ENCODE assay signal across 27 mouse cellular contexts in genomic region chr2:110739781-110740180, GRCm38 (mm10). TPM values are rescaled to one million over a fixed set of nuclear protein-coding genes. Genes with fewer than 3 reads are reported as not detected.
A peak's percentile ranks its signal among the peaks of the same experiment; 100 is the strongest.
DNase-seq lines count a peak whose midpoint lies in the region; ATAC-seq and TF ChIP-seq lines count a peak whose summit lies in the region.
"Had no signal": no experiment of that assay in that cellular context is flagged by ENCODE, and none has a peak within 500 bp of the region (broad histone marks: within the 10 kb centered on the region; RNA-seq: fewer than 3 reads in every experiment).

No protein-coding gene starts in this region.

- no peak overlapping the region for H3K27ac ChIP-seq in hindbrain, embryonic 12.5 days
- no peak overlapping the region for H3K27ac ChIP-seq in hindbrain, postnatal 0 days
- H3K27ac ChIP-seq in midbrain, embryonic 15.5 days, result no peak overlapping the region
- no peak overlapping the region for H3K27ac ChIP-seq in midbrain, embryonic 16.5 days (ENCODE audit: low read length)

- 60% methylated on average over 1 of the region's 1 CpGs for WGBS in hindbrain, embryonic 12.5 days
- WGBS in hindbrain, postnatal 0 days, result 63% methylated on average over 1 of the region's 1 CpGs
- 44% methylated on average over 1 of the region's 1 CpGs for WGBS in midbrain, embryonic 15.5 days
- 31% methylated on average over 1 of the region's 1 CpGs for WGBS in midbrain, embryonic 16.5 days

- H3K4me1 ChIP-seq in hindbrain, embryonic 12.5 days, result no peaks in the 10 kb centered on the region
- no peaks in the 10 kb centered on the region for H3K4me1 ChIP-seq in hindbrain, postnatal 0 days (ENCODE audit: insufficient read depth, low read length)
- no peaks in the 10 kb centered on the region for H3K4me1 ChIP-seq in midbrain, embryonic 15.5 days
- no peaks in the 10 kb centered on the region for H3K4me1 ChIP-seq in midbrain, embryonic 16.5 days (ENCODE audit: control insufficient read depth, insufficient read depth, low read length)

- no peaks in the 10 kb centered on the region for H3K9me3 ChIP-seq in hindbrain, embryonic 12.5 days (replicated peaks)
- no peaks in the 10 kb centered on the region for H3K9me3 ChIP-seq in hindbrain, postnatal 0 days (ENCODE audit: low read length)
- H3K9me3 ChIP-seq in midbrain, embryonic 15.5 days, result no peaks in the 10 kb centered on the region
- no peaks in the 10 kb centered on the region for H3K9me3 ChIP-seq in midbrain, embryonic 16.5 days (replicated peaks; ENCODE audit: control insufficient read depth, low read length, poor library complexity, severe bottlenecking)
- H3K9me3 ChIP-seq: G1E had no signal

- no peak overlapping the region for H3K9ac ChIP-seq in hindbrain, embryonic 12.5 days
- H3K9ac ChIP-seq in hindbrain, postnatal 0 days (replicated peaks; ENCODE audit: low read length), result no peak overlapping the region
- H3K9ac ChIP-seq in midbrain, embryonic 15.5 days, result no peak overlapping the region
- no peak overlapping the region for H3K9ac ChIP-seq in midbrain, embryonic 16.5 days (ENCODE audit: low read depth, low read length)

- TF ChIP-seq POLR2A in brain, embryonic 14.5 days (IDR thresholded peaks at IDR 0.05; ENCODE audit: borderline replicate concordance, extremely low read depth, insufficient read depth, insufficient read length, poor library complexity, severe bottlenecking), result no peak

- TF ChIP-seq CTCF in hindbrain, postnatal 0 days (IDR thresholded peaks at IDR 0.05; ENCODE audit: low read depth), result no peak
- TF ChIP-seq CTCF in brain, embryonic 14.5 days (IDR thresholded peaks at IDR 0.05; ENCODE audit: borderline replicate concordance, extremely low read depth, insufficient read depth, insufficient read length), result no peak

- no peaks in the 10 kb centered on the region for H3K27me3 ChIP-seq in hindbrain, embryonic 12.5 days
- no peaks in the 10 kb centered on the region for H3K27me3 ChIP-seq in hindbrain, postnatal 0 days (ENCODE audit: insufficient read depth, low read length)
- no peaks in the 10 kb centered on the region for H3K27me3 ChIP-seq in midbrain, embryonic 15.5 days (replicated peaks)
- H3K27me3 ChIP-seq in midbrain, embryonic 16.5 days (ENCODE audit: control insufficient read depth, insufficient read depth, low read depth, low read length), result no peaks in the 10 kb centered on the region
- H3K27me3 ChIP-seq: CH12.LX had no signal

- no peaks in the 10 kb centered on the region for H3K36me3 ChIP-seq in hindbrain, embryonic 12.5 days
- no peaks in the 10 kb centered on the region for H3K36me3 ChIP-seq in hindbrain, postnatal 0 days (ENCODE audit: insufficient read depth, low read length)
- H3K36me3 ChIP-seq in midbrain, embryonic 15.5 days (replicated peaks), result no peaks in the 10 kb centered on the region
- H3K36me3 ChIP-seq in midbrain, embryonic 16.5 days (ENCODE audit: control insufficient read depth, insufficient read depth, low read length), result no peaks in the 10 kb centered on the region
- H3K36me3 ChIP-seq: G1E had no signal

- DNase-seq in hindbrain, postnatal 0 days (ENCODE audit: low spot score), result no peak
- peak; percentile 16 for DNase-seq in retina, embryonic 14.5 days (ENCODE audit: low spot score)
- no peak for DNase-seq in retina, postnatal 1 day
- peak; percentile 3 for DNase-seq in brain, embryonic 14.5 days (ENCODE audit: low read depth)
- DNase-seq: adrenal gland, adult 2 months; adrenal gland, adult 8-10 months; adrenal gland, postnatal 10 days; adrenal gland, postnatal 14 days; adrenal gland, postnatal 25 days; adrenal gland, postnatal 36 days; B cell, adult 2 months; cerebellum, adult 11 months; cerebellum, adult 11-12 months; cerebellum, adult 18-20 months had no signal

- peak; percentile 50; the same call in 1 of the 2 replicates for ATAC-seq in hindbrain, embryonic 12.5 days (ENCODE audit: low FRiP score)
- ATAC-seq in hindbrain, postnatal 0 days, result no peak
- ATAC-seq in midbrain, embryonic 15.5 days (replicated peaks), result peak; percentile 66; the same call in 1 of the 2 replicates
- ATAC-seq in midbrain, embryonic 16.5 days, result no peak
- no peak for ATAC-seq in megakaryocyte, adult 5-6 weeks (ENCODE audit: poor library complexity, severe bottlenecking)
- ATAC-seq: activated CD4-positive, CD25-positive, alpha-beta regulatory T cell, adult 4 months; CD4-positive, CD25-positive, alpha-beta regulatory T cell, adult 4 months; Patski had no signal

- H3K4me2 ChIP-seq in hindbrain, embryonic 12.5 days (replicated peaks), result no peak overlapping the region
- H3K4me2 ChIP-seq in hindbrain, postnatal 0 days (ENCODE audit: low read depth, low read length), result no peak overlapping the region
- no peak overlapping the region for H3K4me2 ChIP-seq in midbrain, embryonic 15.5 days
- no peak overlapping the region for H3K4me2 ChIP-seq in midbrain, embryonic 16.5 days (ENCODE audit: low read length)

- H3K4me3 ChIP-seq in hindbrain, embryonic 12.5 days, result no peak overlapping the region
- no peak overlapping the region for H3K4me3 ChIP-seq in hindbrain, postnatal 0 days (ENCODE audit: low read length)
- no peak overlapping the region for H3K4me3 ChIP-seq in midbrain, embryonic 15.5 days
- H3K4me3 ChIP-seq in midbrain, embryonic 16.5 days (ENCODE audit: low read depth, low read length), result no peak overlapping the region

RNA-seq across cellular contexts. Expression of gene Muc15, which starts 18.6 kb away (rescaled TPM):
- 0.32 TPM in 1 of 2 replicates, not detected in the other for polyA plus RNA-seq in hindbrain, embryonic 12.5 days (2016; fragmentation: Nextera tagmentation; extraction: Ambion mirVana)
- 0.18 and 0.63 TPM in 2 replicates for total RNA-seq in hindbrain, postnatal 0 days (2014; rRNA removed)
- polyA plus RNA-seq in hindbrain, postnatal 0 days (2015; fragmentation: Nextera tagmentation; extraction: Ambion mirVana), result 0.46 and 0.48 TPM in 2 replicates
- 0.10 and 0.17 TPM in 2 replicates for polyA plus RNA-seq in midbrain, embryonic 15.5 days (2015; fragmentation: Nextera tagmentation; extraction: Ambion mirVana)
- polyA plus RNA-seq in midbrain, embryonic 16.5 days (2015; fragmentation: Nextera tagmentation; extraction: Ambion mirVana), result 0.17 and 0.40 TPM in 2 replicates
- 0.04 and 0.18 TPM in 2 replicates for polyA plus RNA-seq in brain, embryonic 14.5 days (2012; rRNA removed)
- not detected in 2 replicates for total RNA-seq in megakaryocyte, adult 5-6 weeks (2015)
- total RNA-seq in megakaryocyte, adult 5-6 weeks (2017), result not detected in 2 replicates
- total RNA-seq: adrenal gland, adult 18-20 months; adrenal gland, adult 8-10 months; adrenal gland, postnatal 10 days; adrenal gland, postnatal 14 days; adrenal gland, postnatal 25 days; adrenal gland, postnatal 36 days; CH12.LX; ES-E14; MEL had no signal
- polyA plus RNA-seq: activated CD4-positive, CD25-positive, alpha-beta regulatory T cell, adult 4 months; adrenal gland, adult 2 months; C2C12; CD4-positive, CD25-positive, alpha-beta regulatory T cell, adult 4 months; G1E; Patski had no signal

Comparison
In these comparisons a context has a peak if more than half of its experiments do, and no peak if none do; other contexts are left out.
1. ATAC-seq: peak in hindbrain, embryonic 12.5 days (single experiment) and midbrain, embryonic 15.5 days (single experiment); none in hindbrain, postnatal 0 days (single experiment), midbrain, embryonic 16.5 days (single experiment) and megakaryocyte, adult 5-6 weeks (single experiment).
2. DNase-seq: peak in retina, embryonic 14.5 days (single experiment) and brain, embryonic 14.5 days (single experiment); none in hindbrain, postnatal 0 days (single experiment) and retina, postnatal 1 day (single experiment).